10 mouse cellular contexts compared by ENCODE assay signal in the genomic region with DNA sequence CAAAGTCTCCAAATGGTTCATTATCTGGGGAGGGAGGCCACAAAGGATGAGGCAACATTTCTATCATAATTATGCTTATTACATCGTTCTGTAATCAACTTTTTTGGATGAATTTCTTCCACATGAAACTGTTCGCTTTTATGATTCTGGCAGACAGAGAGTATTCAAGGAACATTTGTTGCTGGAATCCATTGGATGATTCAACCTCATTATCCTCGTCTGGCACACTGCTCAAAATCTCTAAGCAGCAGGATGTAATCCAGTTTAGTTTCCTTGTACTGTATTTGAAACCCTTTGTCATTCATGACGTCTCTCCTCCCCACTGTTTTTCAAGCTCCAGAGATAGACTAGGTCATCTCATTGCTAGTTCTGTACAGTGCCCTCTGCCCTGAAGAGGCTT.
"Had no signal": no experiment of that assay in that cellular context is flagged by ENCODE, and none has a peak within 500 bp of the region (broad histone marks: within the 10 kb centered on the region; RNA-seq: fewer than 3 reads in every experiment).

No protein-coding gene starts in this region.

- ATAC-seq: intestine, postnatal 0 days; liver, postnatal 0 days; midbrain, embryonic 13.5 days had no signal

- DNase-seq: kidney, adult 8-10 months; kidney, postnatal 10 days; kidney, postnatal 4 days; liver; liver, embryonic 13.5 days; liver, postnatal 0 days; right cerebral cortex, postnatal 14 days; thymus, postnatal 36 days had no signal
